Mouse (Mus musculus) hindbrain, embryonic 15.5 days (tissue): ENCODE data around the gene Tm7sf3. TPM values are rescaled to one million over a fixed set of nuclear protein-coding genes. Genes with fewer than 3 reads are reported as not detected.

Experiments
- ATAC-seq: fragments of 200-750 bp; cut with Nextera tagmentation; 2 replicates; pipeline ENCODE4 v1.8.0; 2017; ENCODE audit warnings: low read depth, moderate number of reproducible peaks, moderate TSS enrichment; ENCODE audit not compliant: low FRiP score
- H3K27ac ChIP-seq: fragments of 300-500 bp; sonication (generic); replicated peaks from 2 replicates; pipeline ENCODE4 v1.5.1; 2015; ENCODE audit warnings: mild to moderate bottlenecking, inconsistent platforms
- H3K27me3 ChIP-seq: fragments of 300-500 bp; sonication (generic); 2 replicates; pipeline ENCODE4 v1.6.1; 2015; ENCODE audit warnings: control low read depth, inconsistent platforms
- H3K36me3 ChIP-seq: fragments of 300-500 bp; sonication (generic); 2 replicates; pipeline ENCODE4 v1.6.1; 2015; ENCODE audit warnings: control low read depth, inconsistent platforms
- H3K4me1 ChIP-seq: fragments of 300-500 bp; sonication (generic); replicated peaks from 2 replicates; pipeline ENCODE4 v1.6.1; 2015; ENCODE audit warnings: control low read depth, inconsistent platforms
- H3K4me2 ChIP-seq: fragments of 300-500 bp; sonication (generic); 2 replicates; pipeline ENCODE4 v1.6.1; 2015; ENCODE audit warnings: moderate library complexity, mild to moderate bottlenecking, inconsistent platforms
- H3K4me3 ChIP-seq: fragments of 300-500 bp; sonication (generic); 2 replicates; pipeline ENCODE4 v1.5.1; 2015; ENCODE audit warnings: mild to moderate bottlenecking, inconsistent platforms
- H3K9ac ChIP-seq: fragments of 300-500 bp; sonication (generic); 2 replicates; pipeline ENCODE4 v1.6.1; 2015; ENCODE audit warnings: inconsistent platforms
- H3K9me3 ChIP-seq: fragments of 300-500 bp; sonication (generic); 2 replicates; pipeline ENCODE4 v1.6.1; 2016; ENCODE audit warnings: control low read depth, inconsistent platforms
- WGBS: fragments of 180-500 bp; shearing (Covaris S2); methylation state at CpG from one replicate; pipeline ENCODE4 v1.1.7; 2015; 5-methylcytosine and 5-hydroxymethylcytosine counted together
- polyA plus RNA-seq: library from polyadenylated mRNA; unstranded; fragments of >200 nt; fragmentation: Nextera tagmentation; extraction: Ambion mirVana; gene quantifications from 2 replicates; pipeline ENCODE4 v1.2.1, GENCODE M21; 2015

Tm7sf3 gene
- polyA plus RNA-seq, 1 experiment from 2014 or later: 30.7 TPM

DNA sequence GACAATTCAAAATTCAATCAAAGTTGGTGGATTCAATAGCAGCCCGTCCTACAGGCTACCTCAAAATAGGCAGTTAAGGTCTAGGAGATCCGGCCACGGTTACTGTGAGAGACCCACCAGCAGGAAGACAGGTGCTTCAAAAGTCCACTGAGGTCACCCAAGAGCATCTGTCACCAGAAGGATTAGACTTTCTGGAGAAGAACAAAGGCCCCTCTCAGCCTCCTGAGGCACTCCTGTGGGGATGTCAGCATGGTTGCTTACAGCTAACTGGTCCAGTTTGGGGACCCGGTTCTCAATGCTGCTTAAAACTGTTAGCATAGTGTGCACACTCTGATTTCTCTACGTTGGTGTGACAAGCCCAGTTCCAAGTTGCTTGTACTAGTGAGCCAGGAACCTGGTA is 29.5 kb upstream of the Tm7sf3 start:
- Histone ChIP-seq H3K4me1 (no peaks in the 10 kb centered on the region), H3K36me3 (no peaks in the 10 kb centered on the region), H3K4me3 (no peak overlapping the region), H3K27me3 (no peaks in the 10 kb centered on the region), H3K9ac (no peak overlapping the region), H3K9me3 (no peaks in the 10 kb centered on the region), H3K27ac (no peak overlapping the region), H3K4me2 (no peak overlapping the region)
- 63% methylated on average over 5 of the region's 5 CpGs for WGBS
- no peak for ATAC-seq

DNA sequence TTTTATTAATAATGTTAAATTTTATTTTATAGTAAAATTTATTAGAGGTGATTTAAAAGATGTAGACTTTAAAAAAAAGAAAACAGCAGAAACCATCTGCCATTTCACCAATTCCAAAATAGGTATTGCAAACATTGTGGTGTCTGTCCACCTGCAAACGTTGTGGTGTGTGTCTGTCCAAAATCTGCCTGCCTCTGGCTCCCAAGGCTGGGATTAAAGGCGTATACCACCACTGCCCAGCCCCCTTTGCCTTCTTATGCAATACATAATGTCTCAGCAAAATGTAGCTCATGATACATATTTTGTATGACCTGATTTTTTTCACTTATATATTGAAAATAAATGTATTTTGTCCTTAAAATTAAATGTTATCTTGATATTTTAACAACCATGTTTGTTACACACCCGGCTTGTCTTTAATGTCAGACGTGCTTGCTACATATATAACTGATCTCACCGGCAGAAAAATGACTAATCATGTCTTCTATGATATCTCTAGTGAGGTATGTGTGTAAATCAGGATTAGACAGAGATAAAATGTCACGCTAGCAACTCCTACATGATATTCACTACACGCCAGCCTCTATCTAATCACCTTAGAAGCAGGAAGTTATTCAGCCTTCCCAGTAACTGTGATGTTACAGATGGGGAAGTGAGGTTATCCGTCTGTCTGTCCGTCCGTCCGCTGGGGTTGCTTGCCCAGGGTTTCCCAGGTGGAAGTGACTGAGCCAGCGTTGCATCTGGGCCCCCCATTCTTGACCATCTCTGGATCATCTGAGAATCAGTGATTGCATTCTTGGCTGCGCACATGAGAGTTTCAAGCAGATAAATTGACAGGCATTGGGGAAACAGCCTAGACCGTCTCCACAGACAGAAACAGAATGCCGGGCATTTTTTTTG is 28.6 kb upstream of the Tm7sf3 start:
- Histone ChIP-seq H3K27me3 (no peaks in the 10 kb centered on the region), H3K36me3 (no peaks in the 10 kb centered on the region), H3K9ac (no peak overlapping the region), H3K9me3 (no peaks in the 10 kb centered on the region), H3K27ac (no peak overlapping the region), H3K4me2 (no peak overlapping the region), H3K4me1 (no peaks in the 10 kb centered on the region), H3K4me3 (no peak overlapping the region)
- WGBS: 90% methylated on average over 15 of the region's 15 CpGs
- no peak for ATAC-seq

DNA sequence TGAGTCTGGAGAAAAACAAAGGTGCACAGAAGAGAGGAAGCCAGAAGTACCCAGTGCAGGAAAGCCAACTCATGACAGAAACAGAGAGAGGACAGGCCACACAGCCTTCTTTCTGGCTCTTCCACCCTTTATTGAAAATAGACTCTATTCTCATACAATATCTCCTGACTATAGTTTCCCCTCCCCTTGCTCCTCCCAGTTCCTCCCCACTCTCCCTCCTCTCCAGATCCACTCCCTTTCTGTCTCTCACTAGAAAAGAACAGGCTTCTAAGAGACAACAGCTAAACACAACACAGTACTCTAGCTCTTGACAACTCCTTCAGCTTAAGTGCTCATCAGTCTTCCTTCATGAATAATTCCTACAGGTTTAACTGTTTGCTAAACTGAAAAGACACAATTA is 26.0 kb upstream of the Tm7sf3 start:
- Histone ChIP-seq H3K36me3 (no peaks in the 10 kb centered on the region), H3K4me2 (no peak overlapping the region), H3K27me3 (no peaks in the 10 kb centered on the region), H3K9ac (no peak overlapping the region), H3K4me3 (no peak overlapping the region), H3K4me1 (no peaks in the 10 kb centered on the region), H3K27ac (no peak overlapping the region), H3K9me3 (no peaks in the 10 kb centered on the region)
- no peak for ATAC-seq

DNA sequence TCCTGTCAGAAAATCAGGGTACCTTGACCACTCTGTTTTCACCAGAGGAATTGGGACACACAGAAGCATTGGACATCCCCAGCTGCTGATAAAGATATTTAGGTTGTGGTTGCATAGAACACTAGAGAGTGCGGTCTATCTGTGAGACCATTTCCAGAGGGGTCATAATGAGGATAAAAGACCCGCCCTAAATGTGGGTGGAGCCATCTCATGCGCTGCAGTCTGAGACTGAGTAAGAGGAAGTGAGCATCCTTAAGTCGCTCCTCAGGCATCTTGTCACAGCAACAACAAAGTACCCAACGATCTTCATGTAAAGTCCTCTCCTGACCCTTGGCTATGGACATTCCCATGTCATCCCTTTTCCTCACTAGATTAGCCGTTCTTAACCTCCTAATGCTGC is 24.2 kb upstream of the Tm7sf3 start:
- WGBS: 82% methylated on average over 6 of the region's 6 CpGs

DNA sequence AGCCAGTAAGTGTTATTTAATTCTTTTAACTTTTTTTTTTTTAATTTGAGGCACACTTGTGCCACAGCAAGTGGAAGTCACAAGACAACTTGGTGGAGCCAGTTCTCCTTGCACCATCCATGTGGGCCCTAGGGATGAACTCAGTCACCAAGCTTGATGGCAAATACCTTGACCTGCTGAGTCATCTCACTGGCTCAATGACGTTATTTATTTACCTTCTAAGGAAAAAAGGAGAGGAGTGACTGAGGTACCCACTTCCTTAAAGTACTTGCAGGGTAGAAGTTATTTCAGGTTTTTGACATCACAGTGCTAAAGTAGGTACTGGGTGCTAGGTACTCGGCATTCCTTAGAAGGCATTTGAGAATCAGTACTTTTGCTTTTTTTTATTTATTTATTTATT is 22.8 kb upstream of the Tm7sf3 start:
- ATAC-seq: no peak
- Histone ChIP-seq H3K4me1 (no peaks in the 10 kb centered on the region), H3K27ac (no peak overlapping the region), H3K9me3 (no peaks in the 10 kb centered on the region), H3K4me2 (no peak overlapping the region), H3K27me3 (no peaks in the 10 kb centered on the region), H3K36me3 (no peaks in the 10 kb centered on the region), H3K4me3 (no peak overlapping the region), H3K9ac (no peak overlapping the region)
- 90% methylated on average over 2 of the region's 2 CpGs for WGBS

More for the DNA sequence above, 24.2 kb upstream of the Tm7sf3 start:
- Histone ChIP-seq H3K36me3 (no peaks in the 10 kb centered on the region), H3K9ac (no peak overlapping the region), H3K4me1 (no peaks in the 10 kb centered on the region), H3K4me3 (no peak overlapping the region), H3K27me3 (no peaks in the 10 kb centered on the region), H3K9me3 (no peaks in the 10 kb centered on the region), H3K27ac (no peak overlapping the region), H3K4me2 (no peak overlapping the region)
- no peak for ATAC-seq

DNA sequence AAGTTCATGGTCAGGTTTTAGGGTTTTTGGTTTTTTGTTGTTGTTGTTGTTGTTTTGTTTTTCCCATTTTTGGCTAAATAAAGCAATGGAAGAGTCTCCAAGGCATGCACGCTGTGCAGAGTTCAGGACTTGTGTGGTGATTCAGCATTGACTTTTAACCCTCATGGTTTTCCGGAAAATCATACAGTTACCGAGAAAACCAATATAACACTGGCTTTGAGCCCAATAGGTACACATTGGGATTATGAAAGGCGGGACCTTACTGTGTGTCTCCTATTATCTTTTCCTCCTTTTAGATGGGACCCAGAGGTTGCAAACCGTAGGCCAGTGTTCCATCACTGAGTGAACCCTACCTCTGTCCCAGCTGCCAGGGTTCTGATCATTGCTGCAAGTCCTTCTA is 22.3 kb upstream of the Tm7sf3 start:
- no peaks in the 10 kb centered on the region for H3K36me3 ChIP-seq
- no peak for ATAC-seq
- H3K4me1 ChIP-seq: no peaks in the 10 kb centered on the region
- H3K27ac ChIP-seq: no peak overlapping the region
- H3K4me3 ChIP-seq: no peak overlapping the region
- H3K9me3 ChIP-seq: no peaks in the 10 kb centered on the region
- H3K4me2 ChIP-seq: no peak overlapping the region
- H3K27me3 ChIP-seq: no peaks in the 10 kb centered on the region
- no peak overlapping the region for H3K9ac ChIP-seq
- WGBS: 94% methylated on average over 5 of the region's 5 CpGs

DNA sequence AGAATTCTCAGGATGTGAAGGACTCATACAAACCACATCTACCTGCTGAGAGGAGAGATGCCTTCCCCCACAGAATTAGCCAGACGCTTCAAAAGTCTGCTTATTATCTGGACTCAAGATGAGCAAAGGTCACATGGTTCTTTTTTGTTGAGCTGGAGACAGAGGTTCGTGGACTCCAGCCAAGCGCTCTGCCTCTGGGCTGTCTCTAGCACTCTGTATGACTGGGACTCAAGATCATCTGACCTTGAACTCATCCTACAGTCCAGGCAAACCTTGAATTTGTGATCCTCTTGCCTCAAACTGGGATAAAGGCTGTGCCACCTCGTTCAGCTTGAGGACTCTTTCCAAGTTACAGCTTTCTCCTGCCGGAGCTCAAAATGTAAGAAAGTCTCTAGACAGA is 21.5 kb upstream of the Tm7sf3 start:
- Histone ChIP-seq H3K4me3 (no peak overlapping the region), H3K27me3 (no peaks in the 10 kb centered on the region), H3K4me1 (no peaks in the 10 kb centered on the region), H3K9me3 (no peaks in the 10 kb centered on the region), H3K4me2 (no peak overlapping the region), H3K9ac (no peak overlapping the region), H3K27ac (no peak overlapping the region), H3K36me3 (no peaks in the 10 kb centered on the region)
- no peak for ATAC-seq
- 61% methylated on average over 5 of the region's 5 CpGs for WGBS

DNA sequence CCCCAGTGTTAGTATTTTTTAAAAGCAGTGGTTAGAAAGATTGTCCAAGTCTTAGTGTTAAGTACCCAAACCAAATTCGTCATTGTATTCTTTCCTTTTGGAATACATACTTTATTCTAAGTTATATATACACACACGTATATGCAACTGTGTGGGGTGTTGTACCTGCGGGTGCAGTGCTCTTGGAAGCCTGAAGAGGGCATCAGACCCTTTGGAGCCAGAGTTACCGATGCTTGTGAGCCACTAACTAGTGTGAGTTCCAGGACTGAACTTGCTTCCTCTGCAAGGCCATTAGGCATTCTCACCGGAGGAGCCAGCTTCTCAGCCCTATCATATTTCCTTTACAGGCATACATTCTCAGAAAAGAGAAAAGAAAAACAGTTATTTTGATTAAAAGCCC is 20.1 kb upstream of the Tm7sf3 start:
- ATAC-seq: no peak
- H3K27me3 ChIP-seq: no peaks in the 10 kb centered on the region
- H3K4me1 ChIP-seq: no peaks in the 10 kb centered on the region
- no peak overlapping the region for H3K9ac ChIP-seq
- no peaks in the 10 kb centered on the region for H3K36me3 ChIP-seq
- no peak overlapping the region for H3K4me3 ChIP-seq
- H3K9me3 ChIP-seq: no peaks in the 10 kb centered on the region
- WGBS: 34% methylated on average over 5 of the region's 5 CpGs
- no peak overlapping the region for H3K27ac ChIP-seq
- H3K4me2 ChIP-seq: no peak overlapping the region

DNA sequence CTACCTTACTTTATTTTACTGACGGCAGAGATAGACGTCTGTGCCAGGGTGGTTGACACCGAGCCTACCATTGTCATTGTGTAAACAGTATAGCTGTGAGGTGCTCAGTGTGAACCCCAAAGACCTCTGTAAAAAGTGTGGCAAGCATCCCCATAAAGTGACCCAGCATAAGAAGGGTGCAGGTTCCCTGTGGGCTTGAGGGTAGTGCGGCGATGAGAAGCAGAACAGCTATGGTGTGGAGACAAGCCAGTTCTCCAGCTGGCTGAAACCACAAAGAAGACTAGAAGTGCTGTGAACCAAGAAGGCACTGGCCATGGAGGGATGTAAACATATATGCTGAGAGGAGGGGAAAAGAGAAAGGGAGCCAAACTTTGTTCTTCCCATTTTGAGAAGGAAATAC is 19.0 kb upstream of the Tm7sf3 start:
- no peak overlapping the region for H3K4me2 ChIP-seq
- H3K27ac ChIP-seq: no peak overlapping the region
- no peak overlapping the region for H3K9ac ChIP-seq
- 78% methylated on average over 5 of the region's 5 CpGs for WGBS
- no peaks in the 10 kb centered on the region for H3K9me3 ChIP-seq
- no peaks in the 10 kb centered on the region for H3K4me1 ChIP-seq
- H3K4me3 ChIP-seq: no peak overlapping the region
- ATAC-seq: no peak
- no peaks in the 10 kb centered on the region for H3K36me3 ChIP-seq
- H3K27me3 ChIP-seq: no peaks in the 10 kb centered on the region

DNA sequence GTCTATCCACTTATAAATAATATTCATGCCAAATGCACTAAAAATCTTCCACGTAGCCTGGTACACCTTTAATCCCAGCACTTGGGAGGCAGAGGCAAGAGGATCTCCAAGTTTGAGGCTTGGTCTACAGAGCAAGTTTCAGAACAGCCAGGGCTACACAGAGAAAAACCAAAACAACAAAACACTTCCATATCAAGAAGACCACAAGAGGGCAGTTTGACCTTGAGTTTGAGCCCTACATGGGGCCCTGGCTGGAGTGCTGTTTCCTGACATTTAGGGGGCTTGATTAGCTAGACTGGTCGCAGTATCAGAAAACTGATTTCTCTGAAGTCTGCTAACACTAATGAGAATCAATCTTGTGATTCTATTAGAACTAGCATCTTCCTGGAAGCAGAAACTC is 18.0 kb upstream of the Tm7sf3 start:
- H3K27me3 ChIP-seq: no peaks in the 10 kb centered on the region
- no peak for ATAC-seq
- H3K9me3 ChIP-seq: no peaks in the 10 kb centered on the region
- H3K4me1 ChIP-seq: no peaks in the 10 kb centered on the region
- 79% methylated on average over 2 of the region's 2 CpGs for WGBS
- no peak overlapping the region for H3K4me2 ChIP-seq
- H3K4me3 ChIP-seq: no peak overlapping the region
- no peaks in the 10 kb centered on the region for H3K36me3 ChIP-seq
- no peak overlapping the region for H3K9ac ChIP-seq
- no peak overlapping the region for H3K27ac ChIP-seq

DNA sequence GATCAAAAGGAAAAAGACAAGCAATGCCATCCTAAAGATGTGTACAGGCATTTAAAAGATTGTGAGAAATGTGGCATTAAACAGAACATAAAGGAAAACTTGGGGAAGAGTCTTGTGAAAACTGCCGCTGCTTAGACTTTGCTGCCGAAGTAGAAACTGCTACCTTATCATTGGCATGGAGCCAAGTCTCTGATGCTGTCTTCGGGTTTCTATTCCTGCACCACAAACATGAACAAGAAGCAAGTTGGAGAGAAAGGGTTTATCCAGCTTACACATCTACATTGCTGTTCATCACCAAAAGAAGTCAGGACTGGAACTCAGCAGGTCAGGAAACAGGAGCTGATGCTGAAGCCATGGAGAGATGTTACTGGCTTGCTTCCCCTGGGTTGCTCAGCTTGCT is 10.6 kb upstream of the Tm7sf3 start:
- no peak for ATAC-seq
- 78% methylated on average over 3 of the region's 3 CpGs for WGBS

DNA sequence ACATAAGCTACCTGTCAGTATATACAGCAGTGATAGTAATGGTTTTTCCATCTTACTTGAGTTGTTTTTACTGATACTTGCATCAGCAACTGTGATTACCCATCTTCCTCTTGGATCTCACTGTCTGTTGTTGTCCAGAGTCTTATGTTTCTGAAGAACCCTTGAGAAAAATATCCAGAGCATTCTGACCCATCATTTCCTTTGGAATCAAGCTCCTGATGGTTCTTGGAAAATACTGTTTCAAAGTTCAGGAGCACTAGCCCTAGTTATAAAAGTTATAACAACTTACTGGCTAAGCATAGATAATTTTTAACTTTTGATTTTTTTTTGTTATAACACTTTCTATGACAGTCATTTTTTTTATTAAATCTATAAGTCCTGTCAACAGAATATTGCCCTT is 8.8 kb upstream of the Tm7sf3 start:
- Histone ChIP-seq H3K4me3 (no peak overlapping the region), H3K27me3 (no peaks in the 10 kb centered on the region), H3K36me3 (peaks cover 16% of the 10 kb centered on the region), H3K9me3 (no peaks in the 10 kb centered on the region), H3K27ac (no peak overlapping the region), H3K4me2 (no peak overlapping the region), H3K9ac (no peak overlapping the region), H3K4me1 (no peaks in the 10 kb centered on the region)
- ATAC-seq: no peak

More for the DNA sequence above, 10.6 kb upstream of the Tm7sf3 start:
- H3K4me2 ChIP-seq: no peak overlapping the region
- no peaks in the 10 kb centered on the region for H3K4me1 ChIP-seq
- no peak overlapping the region for H3K9ac ChIP-seq
- H3K27me3 ChIP-seq: no peaks in the 10 kb centered on the region
- H3K9me3 ChIP-seq: no peaks in the 10 kb centered on the region
- peaks cover 16% of the 10 kb centered on the region for H3K36me3 ChIP-seq
- H3K4me3 ChIP-seq: no peak overlapping the region
- H3K27ac ChIP-seq: no peak overlapping the region

DNA sequence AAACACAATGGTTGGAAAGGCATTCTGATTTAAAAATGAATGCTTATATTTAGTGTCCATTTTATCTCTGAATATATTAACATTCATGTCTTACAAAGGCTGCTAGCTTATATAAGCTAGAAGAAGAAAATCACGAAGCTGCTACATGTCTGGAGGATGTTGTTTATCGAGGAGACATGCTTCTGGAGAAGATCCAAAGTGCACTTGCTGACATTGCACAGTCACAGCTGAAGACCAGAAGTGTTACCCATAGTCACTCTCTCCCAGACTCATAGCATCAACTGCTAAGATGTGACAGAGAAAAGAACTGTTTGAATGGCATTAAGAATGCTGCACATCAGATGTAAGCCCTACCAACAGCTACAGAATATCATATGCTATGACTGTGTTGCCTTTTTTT is 7.4 kb upstream of the Tm7sf3 start:
- Histone ChIP-seq H3K9me3 (no peaks in the 10 kb centered on the region), H3K4me3 (no peak overlapping the region), H3K27me3 (no peaks in the 10 kb centered on the region), H3K27ac (no peak overlapping the region), H3K9ac (no peak overlapping the region), H3K4me1 (no peaks in the 10 kb centered on the region), H3K36me3 (peaks cover 16% of the 10 kb centered on the region), H3K4me2 (no peak overlapping the region)
- WGBS: 86% methylated on average over 2 of the region's 2 CpGs
- no peak for ATAC-seq
